Mouse (Mus musculus) neural tube, embryonic 15.5 days (tissue): Measurements from ENCODE around the gene Slc29a2. TPM values are rescaled to one million over a fixed set of nuclear protein-coding genes. Genes with fewer than 3 reads are reported as not detected.
"Not testable (repeated sequence)": the region's sequence is repeated elsewhere in the genome, so short reads cannot be mapped to it uniquely, and the experiment has no call there.

ENCODE experiments used
- ATAC-seq: fragments of 200-750 bp; cut with Nextera tagmentation; 2 replicates; pipeline ENCODE4 v1.8.0; 2017; ENCODE audit warnings: mild to moderate bottlenecking, moderate TSS enrichment, moderate library complexity; ENCODE audit not compliant: low FRiP score
- H3K27ac ChIP-seq: fragments of 300-500 bp; sonication (generic); replicated peaks from 2 replicates; pipeline ENCODE4 v1.5.1; 2015; ENCODE audit warnings: mild to moderate bottlenecking, inconsistent platforms
- H3K27me3 ChIP-seq: fragments of 300-500 bp; sonication (generic); replicated peaks from 2 replicates; pipeline ENCODE4 v1.6.1; 2015; ENCODE audit warnings: inconsistent platforms
- H3K36me3 ChIP-seq: fragments of 300-500 bp; sonication (generic); 2 replicates; pipeline ENCODE4 v1.6.1; 2015; ENCODE audit warnings: inconsistent platforms
- H3K4me1 ChIP-seq: fragments of 300-500 bp; sonication (generic); 2 replicates; pipeline ENCODE4 v1.6.1; 2015; ENCODE audit warnings: inconsistent platforms
- H3K4me2 ChIP-seq: fragments of 300-500 bp; sonication (generic); 2 replicates; pipeline ENCODE4 v1.6.1; 2015; ENCODE audit warnings: inconsistent platforms, mild to moderate bottlenecking, moderate library complexity
- H3K4me3 ChIP-seq: fragments of 300-500 bp; sonication (generic); replicated peaks from 2 replicates; pipeline ENCODE4 v1.5.1; 2015; ENCODE audit warnings: mild to moderate bottlenecking, inconsistent platforms
- H3K9ac ChIP-seq: fragments of 300-500 bp; sonication (generic); replicated peaks from 2 replicates; pipeline ENCODE4 v1.6.1; 2015; ENCODE audit warnings: mild to moderate bottlenecking, inconsistent platforms
- H3K9me3 ChIP-seq: fragments of 300-500 bp; sonication (generic); replicated peaks from 2 replicates; pipeline ENCODE4 v1.6.1; 2016; ENCODE audit warnings: inconsistent platforms
- WGBS: fragments of 180-500 bp; shearing (Covaris S2); methylation state at CpG from one replicate; pipeline ENCODE4 v1.1.7; 2015; ENCODE audit warnings: mixed read lengths; 5-methylcytosine and 5-hydroxymethylcytosine counted together
- polyA plus RNA-seq: library from polyadenylated mRNA; unstranded; fragments of >200 nt; fragmentation: Nextera tagmentation; extraction: Ambion mirVana; gene quantifications from 2 replicates; pipeline ENCODE4 v1.2.1, GENCODE M21; 2015

Slc29a2 gene
- polyA plus RNA-seq, 1 experiment from 2014 or later = 14.0 TPM

GRCm38 (mm10) chr19:5001666-5002406, 21.8 kb upstream of the Slc29a2 start:
- 1% methylated on average over 39 of the region's 39 CpGs for WGBS
- Histone ChIP-seq H3K27ac (peak overlapping the region; percentile 93), H3K36me3 (no peaks in the 10 kb centered on the region), H3K9me3 (no peaks in the 10 kb centered on the region), H3K4me2 (peak overlapping the region; percentile 76), H3K4me1 (peaks cover 50% of the 10 kb centered on the region), H3K27me3 (no peaks in the 10 kb centered on the region), H3K9ac (peak overlapping the region; percentile 53), H3K4me3 (peak overlapping the region; percentile 36)
- peak; percentile 97 for ATAC-seq

- not testable (repeated sequence) for ATAC-seq, H3K4me3 ChIP-seq, H3K27ac ChIP-seq, H3K9me3 ChIP-seq, H3K4me2 ChIP-seq, H3K36me3 ChIP-seq, H3K9ac ChIP-seq, H3K27me3 ChIP-seq
- peaks cover 35% of the 10 kb centered on the region for H3K4me1 ChIP-seq
- 56% methylated on average over 2 of the region's 2 CpGs for WGBS
Measured at GRCm38 (mm10) chr19:5003644-5004043, 20.0 kb upstream of the Slc29a2 start.

GRCm38 (mm10) chr19:5004925-5005324, 18.7 kb upstream of the Slc29a2 start:
- H3K27ac ChIP-seq = no peak overlapping the region
- H3K4me2 ChIP-seq = no peak overlapping the region
- peaks cover 22% of the 10 kb centered on the region for H3K4me1 ChIP-seq
- no peaks in the 10 kb centered on the region for H3K27me3 ChIP-seq
- no peak overlapping the region for H3K9ac ChIP-seq
- no peak for ATAC-seq
- no peaks in the 10 kb centered on the region for H3K9me3 ChIP-seq
- no peaks in the 10 kb centered on the region for H3K36me3 ChIP-seq
- WGBS = 69% methylated on average over 4 of the region's 4 CpGs
- no peak overlapping the region for H3K4me3 ChIP-seq

GRCm38 (mm10) chr19:5013138-5013537, 10.5 kb upstream of the Slc29a2 start:
- H3K27ac ChIP-seq = no peak overlapping the region
- H3K9me3 ChIP-seq = no peaks in the 10 kb centered on the region
- 0 out of 2 replicates have a peak, but pooled peaks cover 5% of the 10 kb centered on the region for H3K27me3 ChIP-seq
- H3K36me3 ChIP-seq = no peaks in the 10 kb centered on the region
- H3K4me3 ChIP-seq = no peak overlapping the region
- 65% methylated on average over 8 of the region's 8 CpGs for WGBS
- H3K4me2 ChIP-seq = no peak overlapping the region
- ATAC-seq = no peak
- no peak overlapping the region for H3K9ac ChIP-seq
- peaks cover 3% of the 10 kb centered on the region; the same call in 1 of the 2 replicates for H3K4me1 ChIP-seq

GRCm38 (mm10) chr19:5014961-5015398, 8.7 kb upstream of the Slc29a2 start:
- ATAC-seq = no peak
- no peak overlapping the region for H3K4me2 ChIP-seq
- no peak overlapping the region for H3K27ac ChIP-seq
- H3K4me3 ChIP-seq = no peak overlapping the region
- WGBS = 14% methylated on average over 8 of the region's 8 CpGs
- no peaks in the 10 kb centered on the region for H3K36me3 ChIP-seq
- H3K9me3 ChIP-seq = no peaks in the 10 kb centered on the region
- 0 out of 2 replicates have a peak, but pooled peaks cover 5% of the 10 kb centered on the region for H3K27me3 ChIP-seq
- H3K4me1 ChIP-seq = peaks cover 3% of the 10 kb centered on the region; the same call in 1 of the 2 replicates
- no peak overlapping the region for H3K9ac ChIP-seq

GRCm38 (mm10) chr19:5016221-5016742, 7.4 kb upstream of the Slc29a2 start:
- no peak overlapping the region for H3K27ac ChIP-seq
- H3K4me1 ChIP-seq = peaks cover 3% of the 10 kb centered on the region; the same call in 1 of the 2 replicates
- H3K4me2 ChIP-seq = peak overlapping the region; percentile 29; the same call in 1 of the 2 replicates
- 40% methylated on average over 10 of the region's 10 CpGs for WGBS
- H3K27me3 ChIP-seq = 0 out of 2 replicates have a peak, but pooled peaks cover 5% of the 10 kb centered on the region
- H3K9ac ChIP-seq = no peak overlapping the region
- no peak for ATAC-seq
- no peaks in the 10 kb centered on the region for H3K36me3 ChIP-seq
- no peaks in the 10 kb centered on the region for H3K9me3 ChIP-seq
- no peak overlapping the region for H3K4me3 ChIP-seq

- H3K4me2 ChIP-seq = peak overlapping the region; percentile 29; the same call in 1 of the 2 replicates
- no peak overlapping the region for H3K4me3 ChIP-seq
- no peak overlapping the region for H3K27ac ChIP-seq
- 21% methylated on average over 12 of the region's 12 CpGs for WGBS
- 0 out of 2 replicates have a peak, but pooled peaks cover 2% of the 10 kb centered on the region for H3K27me3 ChIP-seq
- no peak overlapping the region for H3K9ac ChIP-seq
- no peaks in the 10 kb centered on the region for H3K36me3 ChIP-seq
- no peak for ATAC-seq
- peaks cover 3% of the 10 kb centered on the region; the same call in 1 of the 2 replicates for H3K4me1 ChIP-seq
- H3K9me3 ChIP-seq = no peaks in the 10 kb centered on the region
Measured at GRCm38 (mm10) chr19:5016782-5017181, 6.9 kb upstream of the Slc29a2 start.

GRCm38 (mm10) chr19:5017611-5018010, 6.0 kb upstream of the Slc29a2 start:
- no peak for ATAC-seq

GRCm38 (mm10) chr19:5018191-5018590, 5.5 kb upstream of the Slc29a2 start:
- no peak for ATAC-seq
- no peaks in the 10 kb centered on the region for H3K36me3 ChIP-seq
- 85% methylated on average over 3 of the region's 3 CpGs for WGBS
- H3K4me1 ChIP-seq = peaks cover 4% of the 10 kb centered on the region
- no peak overlapping the region for H3K9ac ChIP-seq
- H3K4me2 ChIP-seq = no peak overlapping the region
- H3K27ac ChIP-seq = no peak overlapping the region
- H3K4me3 ChIP-seq = no peak overlapping the region
- no peaks in the 10 kb centered on the region for H3K9me3 ChIP-seq
- no peaks in the 10 kb centered on the region for H3K27me3 ChIP-seq

More at GRCm38 (mm10) chr19:5017611-5018010, 6.0 kb upstream of the Slc29a2 start:
- Histone ChIP-seq H3K36me3 (no peaks in the 10 kb centered on the region), H3K4me2 (no peak overlapping the region), H3K27me3 (no peaks in the 10 kb centered on the region), H3K27ac (no peak overlapping the region), H3K9me3 (no peaks in the 10 kb centered on the region), H3K4me3 (no peak overlapping the region), H3K4me1 (peaks cover 3% of the 10 kb centered on the region; the same call in 1 of the 2 replicates), H3K9ac (no peak overlapping the region)
- 86% methylated on average over 4 of the region's 4 CpGs for WGBS

- Histone ChIP-seq H3K4me3 (no peak overlapping the region), H3K4me1 (peaks cover 24% of the 10 kb centered on the region), H3K9ac (no peak overlapping the region), H3K27me3 (no peaks in the 10 kb centered on the region), H3K9me3 (no peaks in the 10 kb centered on the region), H3K4me2 (no peak overlapping the region), H3K36me3 (0 out of 2 replicates have a peak, but pooled peaks cover 5% of the 10 kb centered on the region), H3K27ac (no peak overlapping the region)
- no peak for ATAC-seq
- WGBS = 79% methylated on average over 2 of the region's 2 CpGs
Measured at GRCm38 (mm10) chr19:5021416-5021815, 2.2 kb upstream of the Slc29a2 start.

- no peak for ATAC-seq
Measured at GRCm38 (mm10) chr19:5026111-5026510, 2.5 kb downstream of the Slc29a2 start.

GRCm38 (mm10) chr19:5032686-5033085, 9.0 kb downstream of the Slc29a2 start:
- Histone ChIP-seq H3K4me1 (peaks cover 6% of the 10 kb centered on the region), H3K36me3 (peaks cover 29% of the 10 kb centered on the region), H3K27ac (no peak overlapping the region), H3K4me2 (no peak overlapping the region), H3K9ac (no peak overlapping the region), H3K4me3 (no peak overlapping the region), H3K27me3 (no peaks in the 10 kb centered on the region), H3K9me3 (no peaks in the 10 kb centered on the region)
- ATAC-seq = no peak
- 93% methylated on average over 3 of the region's 3 CpGs for WGBS

More at GRCm38 (mm10) chr19:5026111-5026510, 2.5 kb downstream of the Slc29a2 start:
- H3K9ac ChIP-seq = no peak overlapping the region
- no peak overlapping the region for H3K4me2 ChIP-seq
- no peaks in the 10 kb centered on the region for H3K9me3 ChIP-seq
- peaks cover 21% of the 10 kb centered on the region for H3K4me1 ChIP-seq
- H3K4me3 ChIP-seq = no peak overlapping the region
- H3K27me3 ChIP-seq = no peaks in the 10 kb centered on the region
- peaks cover 39% of the 10 kb centered on the region for H3K36me3 ChIP-seq
- 93% methylated on average over 8 of the region's 8 CpGs for WGBS
- H3K27ac ChIP-seq = no peak overlapping the region
